30 mouse cellular contexts compared by ENCODE assay signal in the genomic region with DNA sequence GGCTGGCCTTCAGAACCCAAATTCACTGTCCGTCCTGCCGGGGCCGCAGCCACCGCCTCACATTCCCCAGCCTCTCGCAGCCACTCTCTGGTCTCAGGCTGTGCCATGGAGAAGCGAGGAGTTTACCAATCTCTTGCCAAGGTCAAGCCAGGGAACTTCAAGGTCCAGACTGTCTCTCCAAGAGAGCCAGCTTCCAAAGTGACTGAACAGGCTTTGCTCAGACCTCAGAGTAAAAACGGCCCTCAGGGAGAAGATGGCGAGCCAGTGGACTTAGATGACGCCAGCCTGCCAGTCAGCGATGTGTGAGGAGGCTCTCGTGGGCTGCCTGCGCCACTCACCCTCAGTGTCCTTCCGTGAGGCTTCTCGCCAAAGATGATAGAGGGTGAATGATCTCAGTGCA. TPM values are rescaled to one million over a fixed set of nuclear protein-coding genes. Genes with fewer than 3 reads are reported as not detected.
A peak's percentile ranks its signal among the peaks of the same experiment; 100 is the strongest.
DNase-seq lines count a peak whose midpoint lies in the region; ATAC-seq and TF ChIP-seq lines count a peak whose summit lies in the region.
"Had no signal": no experiment of that assay in that cellular context is flagged by ENCODE, and none has a peak within 500 bp of the region (broad histone marks: within the 10 kb centered on the region; RNA-seq: fewer than 3 reads in every experiment).

No protein-coding gene starts in this region.

- H3K9me3 ChIP-seq in heart, embryonic 11.5 days (replicated peaks; ENCODE audit: control insufficient read depth, low read length) = no peaks in the 10 kb centered on the region
- H3K9me3 ChIP-seq: forebrain, embryonic 12.5 days; heart, embryonic 10.5 days; liver, embryonic 12.5 days; megakaryocyte, embryonic 14.5 days; midbrain, embryonic 13.5 days; neural tube, embryonic 13.5 days had no signal

- 84% methylated on average over 14 of the region's 14 CpGs for WGBS in heart, embryonic 11.5 days (ENCODE audit: insufficient replicate concordance)
- WGBS in olfactory bulb, adult 2 months = 90% methylated on average over 14 of the region's 14 CpGs

- H3K27ac ChIP-seq in heart, embryonic 11.5 days (ENCODE audit: low read depth, low read length) = no peak overlapping the region
- H3K27ac ChIP-seq in olfactory bulb, adult 2 months (ENCODE audit: insufficient read depth, low read depth, low read length) = peak overlapping the region; percentile 70; the same call in 1 of the 2 replicates
- H3K27ac ChIP-seq: forebrain, embryonic 12.5 days; heart, embryonic 10.5 days; hindbrain, embryonic 14.5 days; liver, embryonic 12.5 days; midbrain, embryonic 13.5 days; neural tube, embryonic 13.5 days had no signal

- H3K4me3 ChIP-seq in heart, embryonic 11.5 days (ENCODE audit: low read depth, low read length) = no peak overlapping the region
- no peak overlapping the region for H3K4me3 ChIP-seq in olfactory bulb, adult 2 months (ENCODE audit: insufficient read depth, low read depth, low read length)
- H3K4me3 ChIP-seq: erythroblast, embryonic 14.5 days; forebrain, embryonic 12.5 days; heart, embryonic 10.5 days; liver, embryonic 12.5 days; megakaryocyte, embryonic 14.5 days; midbrain, embryonic 13.5 days; neural tube, embryonic 13.5 days had no signal

- H3K27me3 ChIP-seq in heart, embryonic 11.5 days (ENCODE audit: control insufficient read depth, insufficient read depth, low read length) = no peaks in the 10 kb centered on the region
- H3K27me3 ChIP-seq: forebrain, embryonic 12.5 days; liver, embryonic 12.5 days; megakaryocyte, embryonic 14.5 days; midbrain, embryonic 13.5 days; neural tube, embryonic 13.5 days had no signal

- TF ChIP-seq POLR2A in olfactory bulb, adult 2 months (IDR thresholded peaks at IDR 0.05; ENCODE audit: insufficient read depth, low read depth, low read length) = no peak

- no peak for TF ChIP-seq CTCF in olfactory bulb, adult 2 months (IDR thresholded peaks at IDR 0.05; ENCODE audit: insufficient read depth, low read depth, low read length)

- 0 out of 2 replicates have a peak, but pooled peaks cover 6% of the 10 kb centered on the region for H3K36me3 ChIP-seq in heart, embryonic 11.5 days (ENCODE audit: control insufficient read depth, insufficient read depth, low read length)

- peak; percentile 88 for DNase-seq in heart, adult 11 months
- DNase-seq in adrenal gland, adult 2 months = peak; percentile 84
- peak; percentile 69 for DNase-seq in adrenal gland, postnatal 36 days
- no peak for DNase-seq in spleen, adult 18-20 months
- DNase-seq: cerebellum, adult 11-12 months; cerebellum, postnatal 10 days; gastrocnemius, postnatal 14 days; heart, postnatal 36 days; kidney, adult 18-20 months; kidney, postnatal 36 days; layer of hippocampus, postnatal 36 days; left cerebral cortex, postnatal 4 days; liver, postnatal 0 days; lung, postnatal 36 days; right cerebral cortex, postnatal 4 days; thymus, postnatal 25 days had no signal

- no peaks in the 10 kb centered on the region for H3K4me1 ChIP-seq in heart, embryonic 11.5 days (ENCODE audit: control insufficient read depth, insufficient read depth, low read length)
- H3K4me1 ChIP-seq in olfactory bulb, adult 2 months (ENCODE audit: control insufficient read depth, insufficient read depth, low read length) = peaks cover 7% of the 10 kb centered on the region
- H3K4me1 ChIP-seq: forebrain, embryonic 12.5 days; heart, embryonic 10.5 days; liver, embryonic 12.5 days; megakaryocyte, embryonic 14.5 days; midbrain, embryonic 13.5 days; neural tube, embryonic 13.5 days had no signal

- no peak overlapping the region for H3K4me2 ChIP-seq in heart, embryonic 11.5 days
- H3K4me2 ChIP-seq: forebrain, embryonic 12.5 days; hindbrain, embryonic 14.5 days; liver, embryonic 12.5 days; midbrain, embryonic 13.5 days; neural tube, embryonic 13.5 days had no signal

- no peak overlapping the region for H3K9ac ChIP-seq in heart, embryonic 11.5 days (ENCODE audit: low read depth, low read length)
- H3K9ac ChIP-seq: forebrain, embryonic 12.5 days; hindbrain, embryonic 14.5 days; liver, embryonic 12.5 days; liver, postnatal 0 days; midbrain, embryonic 13.5 days; neural tube, embryonic 13.5 days had no signal

- ATAC-seq in heart, embryonic 11.5 days (replicated peaks; ENCODE audit: insufficient number of reproducible peaks, low FRiP score, low TSS enrichment) = no peak
- ATAC-seq in inflammation-experienced regulatory T-cells, adult 6 months = no peak
- ATAC-seq in CD4-positive, CD25-positive, alpha-beta regulatory T cell, adult 4 months = no peak
- ATAC-seq: liver, embryonic 12.5 days; liver, postnatal 0 days; midbrain, embryonic 13.5 days had no signal

RNA-seq across cellular contexts. Expression of a gene that starts 25.1 kb away (rescaled TPM):
- polyA plus RNA-seq in heart, embryonic 11.5 days (2014; fragmentation: Nextera tagmentation; extraction: Ambion mirVana) = 38.7 TPM in 2 replicates
- 10 to 100 TPM; 34.5 to 87.0 TPM for total RNA-seq in adrenal gland, adult 2 months (2021)
- polyA plus RNA-seq in adrenal gland, adult 2 months (2012; rRNA removed) = 90.6 and 134 TPM in 2 replicates
- total RNA-seq in adrenal gland, postnatal 36 days (2021) = 10 to 100 TPM; 38.5 to 94.6 TPM
- polyA plus RNA-seq in olfactory bulb, adult 2 months (2012; ENCODE audit: insufficient read depth, insufficient read length, low replicate concordance, missing spikeins) = not detected in 2 replicates
- polyA plus RNA-seq in inflammation-experienced regulatory T-cells, adult 6 months (2017; shearing (Covaris generic)) = not detected
- not detected for polyA plus RNA-seq in CD4-positive, CD25-positive, alpha-beta regulatory T cell, adult 4 months (2017; shearing (Covaris generic))
- total RNA-seq: common myeloid progenitor, adult 5-6 weeks; granulocyte monocyte progenitor cell, adult 5-6 weeks had no signal
- polyA plus RNA-seq: erythroblast, embryonic 14.5 days had no signal

RNA-seq across cellular contexts. Expression of a gene that starts 45.3 kb away (rescaled TPM):
- polyA plus RNA-seq in heart, embryonic 11.5 days (2014; fragmentation: Nextera tagmentation; extraction: Ambion mirVana) = 41.4 and 51.7 TPM in 2 replicates
- 10 to 100 TPM; 22.5 to 30.1 TPM for total RNA-seq in adrenal gland, adult 2 months (2021)
- polyA plus RNA-seq in adrenal gland, adult 2 months (2012; rRNA removed) = 11.0 and 11.2 TPM in 2 replicates
- 10 to 100 TPM; 22.7 to 32.2 TPM for total RNA-seq in adrenal gland, postnatal 36 days (2021)
- polyA plus RNA-seq in olfactory bulb, adult 2 months (2012; ENCODE audit: insufficient read depth, insufficient read length, low replicate concordance, missing spikeins) = 219 TPM in 1 of 2 replicates, not detected in the other
- 10 to 100 TPM; 13.8 to 36.3 (median 27.6) TPM for polyA plus RNA-seq in inflammation-experienced regulatory T-cells, adult 6 months (2017; shearing (Covaris generic))
- 10 to 100 TPM; 30.9 to 41.6 TPM for polyA plus RNA-seq in CD4-positive, CD25-positive, alpha-beta regulatory T cell, adult 4 months (2017; shearing (Covaris generic))
- polyA plus RNA-seq: erythroblast, embryonic 14.5 days had no signal

Comparison
In these comparisons a context has a peak if more than half of its experiments do, and no peak if none do; other contexts are left out.
1. DNase-seq: peak in heart, adult 11 months (single experiment), adrenal gland, adult 2 months (single experiment) and adrenal gland, postnatal 36 days (2 of 2); none in spleen, adult 18-20 months (0 of 2).